Mouse (Mus musculus): ENCODE measurements around the gene Gm20388. TPM values are rescaled to one million over a fixed set of nuclear protein-coding genes. Genes with fewer than 3 reads are reported as not detected.

Gene Gm20388
- polyA plus RNA-seq, 1 experiment, result 18.7 TPM

DNA sequence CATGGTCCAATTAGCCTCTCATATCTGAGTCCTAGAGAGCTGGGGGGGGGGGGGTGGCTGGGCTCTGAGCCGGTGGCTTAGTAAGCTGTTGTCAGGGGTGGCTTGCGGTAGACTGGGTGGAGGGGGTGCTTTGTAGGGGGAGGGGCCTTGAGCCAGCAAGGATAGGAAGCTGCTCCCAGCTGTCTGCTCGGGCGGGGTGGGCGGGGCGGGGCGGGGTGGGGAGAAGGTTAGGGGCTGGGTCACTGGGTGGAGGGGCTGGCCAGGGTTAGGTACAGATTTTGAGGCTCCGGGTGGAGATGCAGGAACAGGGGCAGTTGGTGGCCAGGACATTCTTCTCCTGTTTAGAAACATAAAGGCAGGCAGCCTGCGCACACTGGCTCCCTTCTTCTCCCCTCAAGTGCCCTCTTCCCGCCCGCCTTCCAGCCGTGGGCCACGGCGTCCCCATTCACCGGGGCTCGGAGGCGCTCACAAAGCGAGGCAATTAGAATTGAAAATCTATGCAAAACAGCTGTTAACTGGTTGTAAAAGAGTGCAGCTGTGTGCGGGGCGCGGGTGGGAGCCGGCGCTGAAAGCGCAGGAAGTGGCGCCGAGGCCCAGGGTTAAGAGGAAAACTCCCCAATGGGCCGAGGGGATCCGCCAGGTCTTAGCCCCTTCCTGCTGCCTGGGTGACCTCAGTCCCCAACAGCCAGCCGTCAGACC is 622.0 kb downstream of the Gm20388 start:
- 61% methylated on average over 28 of the region's 29 CpGs for WGBS
- TF ChIP-seq POLR2A (IDR thresholded peaks at IDR 0.05; ENCODE audit: borderline replicate concordance, insufficient read depth, low read length) (no peak), CTCF (IDR thresholded peaks at IDR 0.05; ENCODE audit: borderline replicate concordance, insufficient read depth, low read depth, low read length) (no peak)
- no peak for DNase-seq
- H3K27me3 ChIP-seq (ENCODE audit: control insufficient read depth, insufficient read depth, low read length), result no peaks in the 10 kb centered on the region
- no peak overlapping the region for H3K4me3 ChIP-seq (replicated peaks; ENCODE audit: insufficient read depth, low read depth, low read length)
- H3K4me1 ChIP-seq (ENCODE audit: control insufficient read depth, insufficient read depth, low read length), result peaks cover 11% of the 10 kb centered on the region
- no peak overlapping the region for H3K27ac ChIP-seq (ENCODE audit: insufficient read depth, low read length)

DNA sequence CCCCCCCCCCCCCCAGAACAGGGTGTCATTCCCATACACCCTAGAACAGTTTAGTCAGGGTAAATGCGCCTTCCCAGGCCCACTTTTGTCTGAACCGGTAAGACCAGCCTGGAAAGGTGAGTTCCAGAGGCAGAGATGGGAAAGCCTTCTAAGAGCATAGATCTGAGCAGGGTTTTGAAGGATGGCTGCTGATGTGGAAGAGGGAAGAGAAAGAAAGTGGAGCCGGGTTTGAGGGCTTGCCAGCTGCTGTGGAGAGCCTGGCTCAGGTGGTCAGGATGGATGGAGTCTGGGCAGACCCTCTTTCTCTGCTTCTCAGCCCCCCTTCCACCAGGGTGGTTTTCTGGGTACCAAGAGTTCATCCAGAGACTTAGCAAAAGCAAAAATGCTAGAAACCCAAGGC is 622.7 kb downstream of the Gm20388 start:
- peaks cover 11% of the 10 kb centered on the region for H3K4me1 ChIP-seq (ENCODE audit: control insufficient read depth, insufficient read depth, low read length)
- TF ChIP-seq POLR2A (IDR thresholded peaks at IDR 0.05; ENCODE audit: borderline replicate concordance, insufficient read depth, low read length), result no peak
- no peak for TF ChIP-seq CTCF (IDR thresholded peaks at IDR 0.05; ENCODE audit: borderline replicate concordance, insufficient read depth, low read depth, low read length)
- no peaks in the 10 kb centered on the region for H3K27me3 ChIP-seq (ENCODE audit: control insufficient read depth, insufficient read depth, low read length)
- H3K4me3 ChIP-seq (replicated peaks; ENCODE audit: insufficient read depth, low read depth, low read length), result no peak overlapping the region
- H3K27ac ChIP-seq (ENCODE audit: insufficient read depth, low read length), result no peak overlapping the region
- DNase-seq, result no peak
- WGBS, result 80% methylated on average over 3 of the region's 3 CpGs

DNA sequence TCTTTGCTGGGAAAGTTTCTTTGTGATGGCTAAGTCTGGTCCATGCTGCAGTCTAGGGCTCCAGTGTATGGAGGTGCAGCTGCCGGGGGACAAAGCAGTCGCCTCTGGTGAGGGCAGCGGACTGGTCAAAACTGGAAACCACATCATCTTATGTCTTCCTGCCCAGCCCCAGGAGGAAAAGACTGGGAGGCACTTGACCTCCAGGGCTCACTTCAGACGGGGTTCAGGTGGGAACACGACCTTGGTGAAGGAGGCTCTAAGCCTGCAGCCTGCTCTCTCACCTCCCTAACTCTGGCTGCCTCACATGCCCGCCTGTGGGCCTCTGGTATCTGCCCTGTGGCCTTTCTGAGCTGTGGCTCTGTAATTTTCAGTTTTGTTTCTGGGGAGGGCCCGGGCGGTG is 623.4 kb downstream of the Gm20388 start:
- H3K27me3 ChIP-seq (ENCODE audit: control insufficient read depth, insufficient read depth, low read length), result no peaks in the 10 kb centered on the region
- H3K4me1 ChIP-seq (ENCODE audit: control insufficient read depth, insufficient read depth, low read length), result peaks cover 11% of the 10 kb centered on the region
- no peak overlapping the region for H3K4me3 ChIP-seq (replicated peaks; ENCODE audit: insufficient read depth, low read depth, low read length)
- 69% methylated on average over 8 of the region's 8 CpGs for WGBS
- H3K27ac ChIP-seq (ENCODE audit: insufficient read depth, low read length), result no peak overlapping the region
- TF ChIP-seq CTCF (IDR thresholded peaks at IDR 0.05; ENCODE audit: borderline replicate concordance, insufficient read depth, low read depth, low read length) (no peak), POLR2A (IDR thresholded peaks at IDR 0.05; ENCODE audit: borderline replicate concordance, insufficient read depth, low read length) (no peak)
- no peak for DNase-seq

DNA sequence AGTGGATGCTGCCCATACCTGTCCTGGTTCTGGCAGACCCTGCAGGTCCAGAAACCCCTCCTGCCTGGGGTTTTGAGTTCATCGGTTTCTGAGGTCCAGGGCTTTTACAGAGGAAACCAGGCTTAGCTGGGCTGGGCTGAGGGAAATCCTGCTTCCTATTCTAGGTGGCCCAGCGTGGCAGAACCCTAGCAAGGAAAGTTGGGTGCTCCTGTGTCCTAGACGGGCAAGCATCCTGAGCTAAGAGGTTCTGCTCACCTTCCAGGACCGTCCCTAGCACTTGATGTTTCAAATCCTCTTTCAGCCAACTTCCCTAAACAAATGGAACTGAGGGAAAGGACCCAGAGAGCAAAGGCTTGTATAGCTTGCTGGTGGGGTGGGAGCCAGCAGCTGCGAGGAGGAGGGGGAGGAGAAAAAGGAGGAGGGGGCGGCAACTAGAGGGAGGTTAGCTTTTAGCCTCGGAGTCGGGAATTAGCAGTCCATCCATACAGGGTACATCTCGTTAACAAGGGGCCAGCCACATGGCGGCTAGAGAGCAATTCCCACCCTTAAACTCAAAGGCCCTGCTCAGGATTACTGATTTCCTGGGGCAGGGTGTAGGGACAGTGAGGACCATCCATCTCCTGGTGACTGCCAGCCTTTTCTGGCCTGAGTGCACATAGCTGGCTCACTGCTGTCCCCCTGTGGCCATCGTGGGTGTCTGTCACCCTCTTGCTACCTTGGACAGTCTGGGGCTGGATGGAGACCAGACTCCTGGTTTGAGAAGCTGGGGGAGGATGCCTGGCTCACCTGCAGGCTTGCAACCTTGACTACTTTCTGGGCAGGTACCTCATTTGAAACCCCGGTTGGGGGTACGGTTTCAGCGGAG is 624.1 kb downstream of the Gm20388 start:
- Histone ChIP-seq H3K4me3 (replicated peaks; ENCODE audit: insufficient read depth, low read depth, low read length) (peak overlapping the region; percentile 4), H3K27me3 (ENCODE audit: control insufficient read depth, insufficient read depth, low read length) (no peaks in the 10 kb centered on the region), H3K27ac (ENCODE audit: insufficient read depth, low read length) (no peak overlapping the region), H3K4me1 (ENCODE audit: control insufficient read depth, insufficient read depth, low read length) (peaks cover 14% of the 10 kb centered on the region)
- TF ChIP-seq CTCF (IDR thresholded peaks at IDR 0.05; ENCODE audit: borderline replicate concordance, insufficient read depth, low read depth, low read length) (peak; percentile 100), POLR2A (IDR thresholded peaks at IDR 0.05; ENCODE audit: borderline replicate concordance, insufficient read depth, low read length) (no peak)
- WGBS, result 31% methylated on average over 14 of the region's 14 CpGs
- DNase-seq, result peak; percentile 93

DNA sequence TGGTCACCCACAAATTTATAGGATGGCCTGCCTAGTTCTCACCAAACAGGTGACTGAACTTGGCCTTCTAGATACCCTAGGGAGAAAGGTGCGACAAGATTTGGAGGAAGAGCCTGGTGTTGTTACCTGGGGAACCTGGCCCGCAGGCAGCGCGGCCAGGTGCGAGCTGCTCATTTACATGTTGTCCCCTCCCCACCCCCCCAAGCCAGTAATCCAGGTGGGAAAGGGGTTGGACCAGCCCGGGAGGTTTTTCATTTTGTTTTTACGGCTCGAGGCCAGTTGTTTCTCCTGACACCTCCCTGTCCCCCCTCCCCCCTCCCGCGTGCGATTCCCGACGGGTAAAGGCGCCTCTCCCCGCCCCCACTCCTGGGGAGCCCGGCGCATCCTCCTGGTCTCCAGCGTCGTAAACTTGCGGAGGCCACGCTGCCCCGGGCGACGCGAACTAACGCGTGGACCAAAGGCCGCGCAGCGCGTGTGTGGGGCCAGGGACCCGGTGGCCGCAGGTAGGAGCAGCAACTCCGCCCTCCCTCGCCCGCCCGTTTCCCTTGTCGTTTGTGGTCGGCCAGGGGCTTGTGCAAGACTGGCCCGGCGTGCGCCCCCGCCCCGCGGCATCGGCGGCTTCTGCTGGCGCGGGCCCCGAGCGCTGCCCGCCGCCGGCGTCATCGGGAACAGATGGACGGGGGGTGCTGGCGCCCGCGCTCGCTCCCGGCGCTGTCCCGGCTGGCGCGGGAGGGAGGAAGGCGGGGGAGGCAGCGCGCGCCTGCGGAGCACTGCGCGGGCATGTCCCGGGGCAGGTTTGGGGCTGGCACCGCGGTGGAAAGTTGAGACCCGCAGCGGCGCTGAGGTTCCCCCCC is 625.0 kb downstream of the Gm20388 start:
- no peaks in the 10 kb centered on the region for H3K27me3 ChIP-seq (ENCODE audit: control insufficient read depth, insufficient read depth, low read length)
- peak overlapping the region; percentile 55 for H3K4me3 ChIP-seq (replicated peaks; ENCODE audit: insufficient read depth, low read depth, low read length)
- peak; percentile 88 to 90 for DNase-seq
- TF ChIP-seq CTCF (IDR thresholded peaks at IDR 0.05; ENCODE audit: borderline replicate concordance, insufficient read depth, low read depth, low read length), result no peak
- TF ChIP-seq POLR2A (IDR thresholded peaks at IDR 0.05; ENCODE audit: borderline replicate concordance, insufficient read depth, low read length), result 0 out of 2 replicates have a peak, but pooled peaks have one; percentile 12
- H3K27ac ChIP-seq (ENCODE audit: insufficient read depth, low read length), result peak overlapping the region; percentile 95
- WGBS, result under 1% methylated on average over 79 of the region's 79 CpGs
- peaks cover 21% of the 10 kb centered on the region for H3K4me1 ChIP-seq (ENCODE audit: control insufficient read depth, insufficient read depth, low read length)

DNA sequence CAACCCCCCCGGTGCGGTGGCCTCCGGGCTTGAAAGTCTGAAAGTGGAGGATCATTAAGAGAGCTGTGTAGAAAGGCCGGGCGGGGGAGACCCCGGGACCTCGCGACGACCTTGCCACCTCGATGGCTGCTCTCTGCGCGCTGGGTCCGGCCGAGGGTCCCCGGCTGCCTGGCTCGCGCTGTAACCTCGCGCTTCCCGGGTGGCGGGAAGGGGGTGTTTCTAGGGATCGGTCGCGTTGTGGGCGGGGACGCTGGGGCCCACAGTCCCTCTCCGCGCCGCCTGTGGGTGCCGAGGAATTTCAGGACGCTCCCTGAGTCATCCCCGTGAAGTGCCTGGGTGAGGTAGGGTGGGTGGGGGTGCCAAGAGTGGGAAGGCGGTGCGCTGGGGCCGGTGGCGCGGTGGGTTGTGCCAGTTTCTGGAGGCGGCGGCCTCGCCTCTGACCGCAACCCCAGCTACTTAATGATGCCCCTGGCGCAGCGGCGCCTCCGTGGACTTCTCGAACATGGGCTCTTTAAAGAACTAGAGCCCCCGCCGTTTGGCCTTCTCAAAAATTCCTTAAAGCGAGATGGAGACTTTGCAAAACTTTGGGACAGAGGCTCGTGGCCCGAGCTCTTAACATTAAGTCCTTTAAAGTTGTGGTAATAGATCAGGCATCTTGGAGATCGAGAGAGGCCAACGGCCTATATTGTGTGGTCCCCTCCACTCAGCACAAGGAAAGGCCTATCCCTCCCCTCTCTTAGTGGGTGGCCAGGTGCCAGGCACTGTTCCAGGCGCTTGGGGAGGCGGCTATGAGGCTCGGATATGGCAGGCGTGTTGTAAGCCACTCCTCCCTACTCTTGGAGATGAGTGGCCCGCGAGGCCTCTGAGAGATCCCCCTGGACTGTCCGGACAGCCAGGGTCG is 625.9 kb downstream of the Gm20388 start:
- peak overlapping the region; percentile 92 for H3K27ac ChIP-seq (ENCODE audit: insufficient read depth, low read length)
- H3K27me3 ChIP-seq (ENCODE audit: control insufficient read depth, insufficient read depth, low read length), result no peaks in the 10 kb centered on the region
- no peak for TF ChIP-seq CTCF (IDR thresholded peaks at IDR 0.05; ENCODE audit: borderline replicate concordance, insufficient read depth, low read depth, low read length)
- 0 out of 2 replicates have a peak, but pooled peaks have one; percentile 2 for TF ChIP-seq POLR2A (IDR thresholded peaks at IDR 0.05; ENCODE audit: borderline replicate concordance, insufficient read depth, low read length)
- H3K4me3 ChIP-seq (replicated peaks; ENCODE audit: insufficient read depth, low read depth, low read length), result peak overlapping the region; percentile 55
- under 1% methylated on average over 61 of the region's 61 CpGs for WGBS
- DNase-seq, result peak; percentile 58 to 66
- H3K4me1 ChIP-seq (ENCODE audit: control insufficient read depth, insufficient read depth, low read length), result peaks cover 20% of the 10 kb centered on the region
